Mouse (Mus musculus): ENCODE measurements around the gene Mrpl34.
A peak's percentile ranks its signal among the peaks of the same experiment; 100 is the strongest.

Mrpl34 gene

DNA sequence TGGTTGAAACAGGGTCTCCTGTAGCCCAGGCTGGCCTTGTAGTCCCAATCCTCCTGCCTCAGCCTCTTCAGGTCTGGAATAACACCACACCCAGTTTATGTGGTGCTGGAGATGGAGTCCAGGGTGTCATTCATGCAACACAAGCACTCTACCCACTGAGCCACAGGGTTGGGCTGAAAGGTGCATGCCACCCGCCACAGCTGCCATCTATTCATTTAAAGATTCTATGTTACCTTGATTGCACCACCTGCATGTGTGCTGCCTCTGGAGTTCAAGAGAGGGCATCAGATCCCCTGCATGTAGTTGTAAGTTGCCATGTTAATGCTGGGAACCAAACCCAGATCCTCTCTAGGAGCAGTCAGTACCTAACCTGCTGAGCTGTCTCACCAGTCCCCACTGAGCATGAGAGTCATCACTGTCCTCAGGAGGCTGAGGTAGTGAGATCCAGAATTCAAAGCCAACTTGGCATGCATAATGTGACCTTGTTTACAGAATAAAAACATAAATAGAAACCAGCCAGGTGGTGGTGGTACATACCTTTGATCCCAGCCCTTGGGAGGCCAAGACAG, 32.4 kb downstream of the Mrpl34 start:
- DNase-seq: peak; percentile 77

DNA sequence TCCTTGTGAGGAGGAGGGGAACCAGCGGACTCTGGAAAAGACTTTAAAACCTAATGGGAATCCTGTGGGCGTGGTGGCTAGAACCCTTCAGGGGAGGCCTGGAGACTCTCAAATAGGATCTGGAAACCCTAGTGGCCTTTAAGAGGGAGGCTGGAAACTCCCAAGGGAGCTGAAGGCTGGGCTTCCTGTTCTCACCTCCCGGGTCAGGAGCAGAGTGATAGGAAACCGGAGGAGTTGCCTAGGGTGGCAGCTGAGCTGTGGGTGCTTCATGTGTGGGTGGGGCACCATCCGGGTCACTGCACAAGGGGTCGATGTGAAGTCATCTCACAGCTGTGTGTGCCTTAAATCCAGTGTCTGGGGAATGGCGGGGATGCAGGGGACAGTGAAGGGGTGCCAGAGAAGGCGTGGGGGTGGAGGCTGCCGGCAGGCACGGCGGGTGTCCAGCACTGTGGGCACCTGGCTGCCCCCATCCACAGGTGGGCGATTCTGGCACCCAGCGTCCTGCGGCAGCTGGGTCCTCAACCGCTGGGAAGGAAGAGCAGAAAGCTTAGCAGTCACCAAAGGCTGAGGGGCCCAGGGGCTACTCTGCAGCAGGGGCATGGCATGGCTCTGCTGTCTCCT, 33.2 kb downstream of the Mrpl34 start:
- DNase-seq: no peak

DNA sequence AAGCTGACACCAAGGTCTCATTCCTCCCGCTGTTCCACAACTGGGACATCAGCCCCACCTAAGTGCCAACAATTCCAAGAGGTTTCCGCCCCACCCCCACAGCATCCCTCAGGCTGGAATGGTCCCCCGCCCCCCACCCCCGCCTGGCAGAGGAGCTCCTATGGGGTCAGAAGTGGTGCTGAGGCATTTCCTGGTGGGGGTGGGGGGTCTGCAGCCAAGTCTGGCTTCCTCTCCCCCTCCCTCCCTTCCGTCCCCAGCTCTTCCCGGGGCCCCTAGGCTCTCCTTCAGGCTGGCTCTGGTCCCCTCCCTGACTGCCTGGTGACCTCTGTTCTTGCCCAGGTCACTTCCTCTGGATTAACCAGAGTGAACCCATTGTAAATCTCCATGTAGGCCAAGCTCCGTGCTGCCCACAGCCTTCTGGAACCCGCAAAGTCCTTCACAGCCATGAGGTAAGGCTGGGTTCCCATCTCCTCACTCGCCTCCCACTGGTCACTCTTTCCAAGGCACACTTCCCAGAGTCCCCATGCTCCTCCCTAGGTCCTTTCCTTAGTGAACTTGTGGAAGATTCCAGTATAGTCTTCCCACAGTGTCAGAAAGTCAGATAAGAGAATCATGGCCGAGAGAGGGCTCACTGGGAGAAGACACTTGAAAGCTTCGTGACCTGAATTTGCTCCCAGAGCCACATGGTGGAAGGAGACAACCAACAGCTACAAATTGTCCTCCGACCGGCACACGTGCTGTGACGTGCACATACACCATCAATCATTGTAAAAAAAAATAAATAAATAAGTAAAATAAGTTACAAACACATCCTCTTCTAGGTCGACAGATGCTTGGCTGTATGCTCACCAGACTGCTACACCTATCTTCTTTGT, 34.3 kb downstream of the Mrpl34 start:
- no peak for DNase-seq

DNA sequence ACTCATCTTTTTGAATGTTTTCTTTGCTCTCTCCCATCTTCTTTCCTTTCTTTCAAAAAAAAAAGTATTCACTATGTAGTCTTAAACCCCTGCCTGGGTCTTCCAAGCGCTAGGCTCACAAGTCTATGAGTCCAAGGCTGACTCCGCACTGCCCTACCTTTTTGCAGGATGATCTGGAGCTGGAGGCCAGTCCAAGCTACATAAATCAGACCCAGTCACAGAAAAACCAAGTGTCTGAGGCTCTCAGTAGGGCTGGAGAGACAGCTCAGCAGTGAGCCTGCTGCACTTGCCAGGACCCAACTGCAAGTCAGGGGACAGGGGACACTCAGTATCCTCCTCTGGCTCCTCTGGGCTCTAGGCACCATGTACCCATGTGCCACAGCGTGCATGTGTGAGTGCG, 39.6 kb downstream of the Mrpl34 start:
- DNase-seq: no peak

DNA sequence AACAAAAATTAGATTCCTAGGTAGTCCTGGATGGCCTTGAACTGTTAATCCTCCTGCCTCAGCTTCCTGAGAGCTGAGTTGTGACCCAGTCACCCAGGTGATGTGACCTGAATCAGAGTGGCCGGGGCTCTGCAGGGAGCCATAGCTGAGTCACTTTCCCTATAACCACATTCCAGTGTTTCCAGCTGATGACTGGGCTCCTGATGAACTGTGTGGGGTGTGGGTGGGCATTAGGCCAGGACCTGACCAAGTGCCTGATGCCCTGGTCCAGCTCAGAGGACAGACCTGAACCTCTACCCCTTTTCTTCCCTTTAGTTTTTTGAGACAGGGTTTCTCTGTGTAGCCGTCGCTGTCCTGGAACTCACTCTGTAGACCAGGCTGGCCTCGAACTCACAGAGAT, 40.6 kb downstream of the Mrpl34 start:
- DNase-seq: no peak

DNA sequence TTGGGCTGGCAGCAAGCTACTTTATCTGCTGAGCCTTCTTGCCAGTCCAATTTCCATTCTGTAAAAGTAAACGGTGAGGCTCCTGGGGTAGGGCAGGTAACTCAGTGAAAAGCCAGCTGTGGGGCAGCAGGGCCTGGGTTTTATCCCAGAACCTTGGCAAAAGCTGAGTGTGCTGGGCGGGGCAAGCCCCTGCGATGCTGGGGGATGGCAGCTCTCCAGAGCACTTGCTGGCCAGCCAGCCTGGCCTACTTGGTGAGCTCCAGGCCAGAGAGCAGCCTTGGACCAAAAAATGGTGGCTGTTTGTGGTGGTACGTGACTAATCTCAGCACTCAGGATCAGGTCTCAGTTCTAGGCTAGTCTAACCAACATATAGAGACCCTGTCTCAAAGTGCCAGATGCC, 41.2 kb downstream of the Mrpl34 start:
- DNase-seq: peak; percentile 75

DNA sequence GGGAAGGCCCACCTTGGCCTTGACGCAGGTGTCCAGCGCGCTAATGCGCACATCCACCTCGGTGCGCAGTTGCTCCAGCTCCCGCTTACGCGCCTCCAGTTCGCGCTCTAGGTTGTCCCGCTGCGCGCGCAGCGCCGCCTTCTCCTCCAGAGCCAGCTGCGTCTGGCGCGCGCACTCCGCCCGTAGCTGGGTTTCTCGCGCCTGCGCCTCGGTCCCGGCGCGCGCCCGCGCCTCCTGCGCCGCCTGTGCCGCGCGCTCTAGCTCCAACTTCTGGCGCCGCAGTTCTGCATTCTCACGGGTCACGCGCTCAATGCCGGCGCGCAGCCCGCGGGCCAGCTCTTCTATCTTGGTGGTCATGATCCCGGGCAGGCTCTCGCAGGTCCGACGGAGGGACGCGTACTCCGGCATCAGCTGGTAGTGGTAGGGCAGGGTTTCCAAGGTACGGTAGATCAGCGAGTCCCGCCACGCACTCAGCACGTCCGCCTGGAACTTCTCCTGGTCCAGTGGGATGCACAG, 42.9 kb downstream of the Mrpl34 start:
- peak; percentile 85 for DNase-seq

DNA sequence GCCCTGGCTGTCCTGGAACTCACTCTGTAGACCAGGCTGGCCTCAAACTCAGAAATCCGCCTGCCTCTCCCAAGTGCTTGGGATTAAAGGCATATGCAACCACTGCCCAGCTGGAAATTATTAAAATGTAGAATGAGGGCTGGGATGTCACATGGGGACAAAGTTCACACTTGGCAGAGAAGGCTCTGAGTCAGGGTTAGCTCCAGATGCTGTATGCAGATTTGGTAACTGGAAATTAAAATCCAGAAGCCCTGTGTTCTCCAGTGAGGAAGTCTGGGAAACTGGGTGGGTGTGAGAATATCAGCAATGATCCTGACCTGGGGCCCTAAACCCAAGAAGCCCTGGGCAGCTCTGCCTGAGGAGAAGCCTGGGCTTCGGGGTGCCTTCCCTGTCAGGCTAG, 44.6 kb downstream of the Mrpl34 start:
- DNase-seq: no peak

DNA sequence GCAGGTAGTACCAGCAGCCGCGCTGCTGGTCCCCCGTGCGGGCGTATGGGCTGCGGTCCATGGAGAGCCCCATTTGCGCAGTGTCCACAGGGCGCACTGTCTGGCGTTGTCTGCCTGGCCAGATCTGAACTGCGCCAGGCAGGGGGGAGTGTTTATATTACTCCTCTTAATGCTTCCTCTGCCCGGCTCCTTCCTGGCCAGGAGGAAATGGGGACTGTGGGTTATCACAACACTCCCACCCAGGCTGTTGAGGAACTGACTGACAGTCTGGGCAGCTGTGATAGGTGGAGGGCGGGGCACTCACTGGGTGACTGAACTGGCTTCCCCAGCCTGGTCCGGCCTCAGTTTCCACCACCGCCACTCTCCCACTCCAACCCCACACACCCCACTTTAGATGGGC, 46.9 kb downstream of the Mrpl34 start, which contains the start of gene Plvap:
Gene Plvap, minus strand, starts transcription at position 109 of the 400 bp plus-strand sequence.
- no peak for DNase-seq

DNA sequence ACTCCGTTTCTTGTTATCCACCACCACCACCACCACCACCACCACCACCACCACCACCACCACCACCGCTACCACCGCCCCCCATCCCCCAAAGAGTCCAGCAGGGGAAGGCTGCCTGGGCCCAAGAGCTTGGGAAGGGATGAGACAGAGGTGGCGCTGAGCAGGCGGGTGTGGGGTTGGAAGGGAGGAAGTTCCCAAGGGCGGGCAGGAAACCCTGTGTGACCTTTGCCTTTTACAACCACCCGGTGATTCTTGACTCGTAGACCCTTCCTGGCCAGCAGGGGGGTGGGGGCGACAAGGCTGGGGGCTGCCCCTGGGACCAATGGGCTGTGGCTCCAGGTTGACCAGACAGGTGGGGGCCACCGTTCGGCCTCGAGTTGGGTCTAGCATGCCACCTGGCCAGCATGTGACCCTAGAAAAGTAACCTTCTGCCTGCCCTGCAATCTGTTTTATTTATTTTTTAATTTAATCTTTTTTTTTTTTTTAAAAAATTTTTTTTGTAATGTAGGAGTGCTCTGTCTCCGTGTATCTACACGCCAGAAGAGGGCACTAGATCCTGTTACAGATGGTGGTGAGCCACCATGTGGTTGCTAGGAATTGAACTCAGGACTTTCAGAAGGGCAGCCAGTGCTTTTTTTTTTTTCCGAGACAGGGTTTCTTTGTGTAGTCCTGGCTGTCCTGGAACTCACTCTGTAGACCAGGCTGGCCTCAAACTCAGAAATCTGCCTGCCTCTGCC, 48.4 kb downstream of the Mrpl34 start:
- DNase-seq: no peak

DNA sequence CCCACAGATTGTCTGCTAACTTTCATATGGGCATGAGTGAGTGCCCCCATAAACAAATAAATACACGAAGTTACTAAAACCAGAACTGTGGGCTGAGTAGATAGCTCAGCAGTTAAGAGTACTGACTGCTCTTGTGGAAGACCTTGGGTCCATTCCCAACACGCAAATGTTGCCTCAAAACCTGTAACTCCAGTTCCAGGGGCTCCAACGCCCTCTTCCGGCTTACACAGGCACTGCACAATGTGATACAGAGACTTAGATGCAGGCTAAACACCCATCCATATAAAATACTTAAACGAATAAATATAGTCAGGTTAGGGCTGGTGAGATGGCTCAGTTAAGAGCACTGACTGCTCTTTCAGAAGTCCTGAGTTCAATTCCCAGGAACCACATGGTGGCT, 50.3 kb downstream of the Mrpl34 start:
- DNase-seq: no peak

Data from cerebellum, adult 9-10 months (tissue).